In genomic region chr4:137231494-137232470, GRCm38 (mm10) we compare ENCODE assay signal across 9 mouse cellular contexts. TPM values are rescaled to one million over a fixed set of nuclear protein-coding genes. Genes with fewer than 3 reads are reported as not detected.
A peak's percentile ranks its signal among the peaks of the same experiment; 100 is the strongest.
DNase-seq lines count a peak whose midpoint lies in the region.
"Had no signal": no experiment of that assay in that cellular context is flagged by ENCODE, and none has a peak within 500 bp of the region (broad histone marks: within the 10 kb centered on the region; RNA-seq: fewer than 3 reads in every experiment).

No protein-coding gene starts in this region.

- no peak overlapping the region for H3K4me3 ChIP-seq in heart, embryonic 10.5 days

- H3K27me3 ChIP-seq in heart, embryonic 10.5 days (ENCODE audit: insufficient read depth, poor library complexity, severe bottlenecking), result 0 out of 2 replicates have a peak, but pooled peaks cover 4% of the 10 kb centered on the region

- DNase-seq in gastrocnemius, postnatal 10 days, result peak; percentile 62
- DNase-seq in gastrocnemius, postnatal 36 days, result no peak
- peak; percentile 80 for DNase-seq in adrenal gland, postnatal 14 days
- no peak for DNase-seq in heart, embryonic 10.5 days (ENCODE audit: low spot score)
- DNase-seq in kidney, postnatal 36 days, result peak; percentile 27 to 71
- peak; percentile 51 for DNase-seq in urinary bladder, adult 2 months (ENCODE audit: low spot score)
- DNase-seq in frontal cortex, postnatal 36 days (ENCODE audit: low spot score in 2 of 2), result no peak
- DNase-seq in right cerebral cortex, adult 2 months (ENCODE audit: low spot score in 2 of 2), result no peak

- intact Hi-C loops in gastrocnemius, postnatal 36 days (cut with DNase I), result no loop called here

- H3K27ac ChIP-seq in heart, embryonic 10.5 days, result peak overlapping the region; percentile 57
- H3K27ac ChIP-seq: macrophage had no signal

- peaks cover 18% of the 10 kb centered on the region for H3K4me1 ChIP-seq in heart, embryonic 10.5 days

- no peaks in the 10 kb centered on the region for H3K36me3 ChIP-seq in heart, embryonic 10.5 days

- 72% methylated on average over 16 of the region's 16 CpGs for WGBS in heart, embryonic 10.5 days

- H3K9me3 ChIP-seq in heart, embryonic 10.5 days, result no peaks in the 10 kb centered on the region

RNA-seq across cellular contexts. Expression of gene Wnt4, which starts 45.5 kb away (rescaled TPM):
- total RNA-seq in gastrocnemius, postnatal 10 days (2021), result 10 to 100 TPM; 15.9 to 17.2 TPM
- total RNA-seq in gastrocnemius, postnatal 36 days (2021), result 1 to 10 TPM; 5.7 to 9.8 TPM
- 46.2 and 51.3 TPM in 2 replicates for total RNA-seq in adrenal gland, postnatal 14 days (2021)
- 0.96 and 0.98 TPM in 2 replicates for polyA plus RNA-seq in heart, embryonic 10.5 days (2016; fragmentation: Nextera tagmentation; extraction: Ambion mirVana)
- polyA plus RNA-seq in urinary bladder, adult 2 months (2012; rRNA removed), result 25.1 and 28.3 TPM in 2 replicates
- polyA plus RNA-seq: macrophage had no signal

Comparison
In these comparisons a context has a peak if more than half of its experiments do, and no peak if none do; other contexts are left out.
1. DNase-seq: peak in gastrocnemius, postnatal 10 days (single experiment), adrenal gland, postnatal 14 days (single experiment), kidney, postnatal 36 days (2 of 2) and urinary bladder, adult 2 months (single experiment); none in gastrocnemius, postnatal 36 days (0 of 2), heart, embryonic 10.5 days (single experiment), frontal cortex, postnatal 36 days (0 of 2) and right cerebral cortex, adult 2 months (0 of 2).